Mouse (Mus musculus): ENCODE measurements around the gene Zfp941. TPM values are rescaled to one million over a fixed set of nuclear protein-coding genes. Genes with fewer than 3 reads are reported as not detected.

Zfp941 gene
- polyA plus RNA-seq, 1 experiment from 2014 or later = 0.59 TPM

DNA sequence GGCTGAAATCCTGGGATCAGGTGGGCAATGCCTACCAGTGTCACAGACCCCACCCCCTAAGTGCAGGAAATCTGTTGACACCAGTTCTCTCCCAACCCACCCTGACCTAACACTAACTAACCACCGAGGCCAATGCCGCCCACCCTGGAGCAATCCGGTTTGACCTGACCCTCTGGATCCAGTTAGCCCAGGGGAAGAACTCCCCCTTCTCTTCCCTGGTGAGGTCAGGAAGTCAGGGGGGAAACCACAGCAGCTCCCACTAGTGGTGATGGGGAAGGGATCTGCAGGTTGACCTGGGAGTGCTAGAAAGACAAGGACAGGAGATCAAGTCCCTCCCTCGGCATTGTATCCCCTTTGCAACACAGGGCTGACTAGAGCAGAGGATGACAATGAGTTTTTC, 23.7 kb upstream of the Zfp941 start:
- Histone ChIP-seq H3K4me3 (ENCODE audit: low read depth, low read length) (no peak overlapping the region), H3K27me3 (ENCODE audit: control insufficient read depth, insufficient read depth, low read length) (no peaks in the 10 kb centered on the region), H3K9ac (ENCODE audit: low read length) (no peak overlapping the region), H3K9me3 (ENCODE audit: control insufficient read depth, low read length) (no peaks in the 10 kb centered on the region), H3K36me3 (ENCODE audit: control insufficient read depth, insufficient read depth, low read length) (no peaks in the 10 kb centered on the region), H3K27ac (replicated peaks) (no peak overlapping the region), H3K4me1 (replicated peaks; ENCODE audit: control insufficient read depth, insufficient read depth) (no peaks in the 10 kb centered on the region), H3K4me2 (replicated peaks; ENCODE audit: low read depth) (no peak overlapping the region)
- 51% methylated on average over 4 of the region's 4 CpGs for WGBS
- no peak for DNase-seq (ENCODE audit: low spot score)
- no peak for ATAC-seq (ENCODE audit: low FRiP score, low TSS enrichment)
- TF ChIP-seq EP300 (optimal IDR thresholded peaks at IDR 0.05) (no peak), CTCF (IDR thresholded peaks at IDR 0.05; ENCODE audit: low read depth) (peak; percentile 40)

DNA sequence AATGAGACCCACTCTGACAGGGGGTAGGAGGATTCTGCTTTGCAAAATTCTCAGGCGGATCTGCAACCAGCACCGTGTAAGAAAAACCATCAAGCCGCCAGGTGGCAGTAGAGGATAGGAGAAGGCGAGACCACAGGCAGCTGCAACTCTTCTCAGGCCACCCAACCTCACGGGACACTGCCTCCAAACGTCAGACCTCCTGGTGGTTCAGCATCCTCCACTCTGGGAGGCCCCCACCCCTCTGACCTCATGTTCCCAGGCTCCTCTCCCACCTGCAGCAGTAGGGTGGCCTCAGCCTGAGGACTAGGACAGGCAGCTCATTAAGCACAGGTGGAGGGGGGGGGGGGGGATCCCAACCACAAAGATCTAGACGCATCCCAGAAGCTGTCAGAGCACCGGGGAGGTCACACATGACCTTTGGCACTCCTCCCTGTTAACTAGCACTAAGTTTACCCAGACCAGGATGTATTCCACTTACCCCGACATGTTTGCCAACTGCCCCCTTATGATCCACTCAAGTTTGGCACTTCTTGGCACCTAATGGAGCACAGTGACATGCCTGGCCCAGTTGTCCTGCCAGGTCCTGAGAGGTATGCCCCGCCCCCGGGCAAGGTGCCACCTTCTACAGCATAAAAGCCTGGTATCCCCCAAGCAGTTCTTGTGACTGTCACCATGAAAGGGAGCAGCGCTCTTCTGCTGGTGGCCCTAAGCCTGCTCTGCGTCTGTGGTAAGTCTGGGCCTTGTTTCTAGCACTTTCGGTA, 23.1 kb upstream of the Zfp941 start, which contains the start of gene Scgb1c1:
TSS of gene Scgb1c1 (plus strand) at position 643 of the 761 bp plus-strand sequence.
- Histone ChIP-seq H3K4me2 (replicated peaks; ENCODE audit: low read depth) (no peak within 1 kb of the TSS), H3K4me1 (replicated peaks; ENCODE audit: control insufficient read depth, insufficient read depth) (no peaks in the 10 kb centered on the region), H3K27ac (replicated peaks) (no peak within 1 kb of the TSS), H3K9ac (ENCODE audit: low read length) (no peak within 1 kb of the TSS), H3K9me3 (ENCODE audit: control insufficient read depth, low read length) (no peaks in the 10 kb centered on the region), H3K36me3 (ENCODE audit: control insufficient read depth, insufficient read depth, low read length) (no peaks in the 10 kb centered on the region), H3K4me3 (ENCODE audit: low read depth, low read length) (no peak within 1 kb of the TSS), H3K27me3 (ENCODE audit: control insufficient read depth, insufficient read depth, low read length) (no peaks in the 10 kb centered on the region)
- WGBS = 30% methylated on average over 14 of the region's 14 CpGs
- TF ChIP-seq EP300 (optimal IDR thresholded peaks at IDR 0.05) = no peak
- TF ChIP-seq CTCF (IDR thresholded peaks at IDR 0.05; ENCODE audit: low read depth) = peak; percentile 94
- ATAC-seq (ENCODE audit: low FRiP score, low TSS enrichment) (peak; percentile 73), DNase-seq (ENCODE audit: low spot score) (peak; percentile 92)

DNA sequence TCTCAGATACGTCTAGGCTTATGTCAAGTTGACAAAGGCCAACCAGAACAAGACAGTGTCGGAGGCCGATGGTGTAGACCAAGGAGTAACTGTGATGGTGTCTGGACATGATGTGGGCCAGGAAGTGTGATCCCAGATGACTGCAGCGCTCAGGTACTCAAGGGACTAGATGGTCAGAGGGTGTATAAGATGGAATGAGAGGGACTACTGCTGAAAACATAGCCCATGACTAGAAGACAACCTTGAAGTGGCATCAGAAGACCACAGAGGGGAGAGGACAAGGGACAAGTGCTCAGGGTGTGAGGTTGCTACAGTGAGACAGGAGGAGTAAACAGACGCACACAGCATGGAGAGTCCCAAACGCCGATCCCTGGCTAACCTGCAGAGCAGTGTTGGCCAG, 21.8 kb upstream of the Zfp941 start:
- Histone ChIP-seq H3K9me3 (ENCODE audit: control insufficient read depth, low read length) (no peaks in the 10 kb centered on the region), H3K4me1 (replicated peaks; ENCODE audit: control insufficient read depth, insufficient read depth) (no peaks in the 10 kb centered on the region), H3K36me3 (ENCODE audit: control insufficient read depth, insufficient read depth, low read length) (no peaks in the 10 kb centered on the region), H3K27me3 (ENCODE audit: control insufficient read depth, insufficient read depth, low read length) (no peaks in the 10 kb centered on the region), H3K27ac (replicated peaks) (no peak overlapping the region), H3K9ac (ENCODE audit: low read length) (no peak overlapping the region), H3K4me2 (replicated peaks; ENCODE audit: low read depth) (no peak overlapping the region), H3K4me3 (ENCODE audit: low read depth, low read length) (no peak overlapping the region)
- no peak for DNase-seq (ENCODE audit: low spot score)
- ATAC-seq (ENCODE audit: low FRiP score, low TSS enrichment) = no peak
- TF ChIP-seq CTCF (IDR thresholded peaks at IDR 0.05; ENCODE audit: low read depth) (no peak), EP300 (optimal IDR thresholded peaks at IDR 0.05) (no peak)
- 65% methylated on average over 7 of the region's 7 CpGs for WGBS

- no peak overlapping the region for H3K4me3 ChIP-seq (ENCODE audit: low read depth, low read length)
- H3K36me3 ChIP-seq (ENCODE audit: control insufficient read depth, insufficient read depth, low read length) = no peaks in the 10 kb centered on the region
- H3K27me3 ChIP-seq (ENCODE audit: control insufficient read depth, insufficient read depth, low read length) = no peaks in the 10 kb centered on the region
- H3K9ac ChIP-seq (ENCODE audit: low read length) = no peak overlapping the region
- H3K4me1 ChIP-seq (replicated peaks; ENCODE audit: control insufficient read depth, insufficient read depth) = no peaks in the 10 kb centered on the region
- H3K27ac ChIP-seq (replicated peaks) = no peak overlapping the region
- TF ChIP-seq EP300 (optimal IDR thresholded peaks at IDR 0.05) (no peak), CTCF (IDR thresholded peaks at IDR 0.05; ENCODE audit: low read depth) (no peak)
- peak overlapping the region; percentile 11; the same call in 1 of the 2 replicates for H3K4me2 ChIP-seq (replicated peaks; ENCODE audit: low read depth)
- WGBS = 35% methylated on average over 15 of the region's 19 CpGs
- H3K9me3 ChIP-seq (ENCODE audit: control insufficient read depth, low read length) = no peaks in the 10 kb centered on the region
- DNase-seq (ENCODE audit: low spot score) (peak; percentile 56), ATAC-seq (ENCODE audit: low FRiP score, low TSS enrichment) (peak; percentile 56)
Observed at GRCm38 (mm10) chr7:140840750-140841735, 19.1 kb upstream of the Zfp941 start.

GRCm38 (mm10) chr7:140839556-140839955, 17.6 kb upstream of the Zfp941 start:
- ATAC-seq (ENCODE audit: low FRiP score, low TSS enrichment) = no peak
- WGBS = 55% methylated on average over 5 of the region's 5 CpGs

More at GRCm38 (mm10) chr7:140839556-140839955, 17.6 kb upstream of the Zfp941 start:
- no peaks in the 10 kb centered on the region for H3K9me3 ChIP-seq (ENCODE audit: control insufficient read depth, low read length)
- no peak overlapping the region for H3K4me2 ChIP-seq (replicated peaks; ENCODE audit: low read depth)
- H3K4me3 ChIP-seq (ENCODE audit: low read depth, low read length) = no peak overlapping the region
- peak; percentile 11 for DNase-seq (ENCODE audit: low spot score)
- no peak overlapping the region for H3K27ac ChIP-seq (replicated peaks)
- no peaks in the 10 kb centered on the region for H3K4me1 ChIP-seq (replicated peaks; ENCODE audit: control insufficient read depth, insufficient read depth)
- no peaks in the 10 kb centered on the region for H3K27me3 ChIP-seq (ENCODE audit: control insufficient read depth, insufficient read depth, low read length)
- H3K9ac ChIP-seq (ENCODE audit: low read length) = no peak overlapping the region
- TF ChIP-seq EP300 (optimal IDR thresholded peaks at IDR 0.05) (no peak), CTCF (IDR thresholded peaks at IDR 0.05; ENCODE audit: low read depth) (no peak)
- H3K36me3 ChIP-seq (ENCODE audit: control insufficient read depth, insufficient read depth, low read length) = no peaks in the 10 kb centered on the region

All from stomach, postnatal 0 days (tissue).